In genomic region chr10:103108090-103108489, GRCm38 (mm10) we compare ENCODE assay signal across 23 mouse cellular contexts.
DNase-seq lines count a peak whose midpoint lies in the region; ATAC-seq and TF ChIP-seq lines count a peak whose summit lies in the region.
"Had no signal": no experiment of that assay in that cellular context is flagged by ENCODE, and none has a peak within 500 bp of the region (broad histone marks: within the 10 kb centered on the region; RNA-seq: fewer than 3 reads in every experiment).

No protein-coding gene starts in this region.

- no peaks in the 10 kb centered on the region for H3K27me3 ChIP-seq in kidney, postnatal 0 days (ENCODE audit: insufficient read depth, low read length)
- H3K27me3 ChIP-seq in kidney, embryonic 15.5 days = no peaks in the 10 kb centered on the region
- H3K27me3 ChIP-seq in lung, postnatal 0 days (replicated peaks; ENCODE audit: insufficient read depth, low read length) = no peaks in the 10 kb centered on the region
- H3K27me3 ChIP-seq in embryonic facial prominence, embryonic 10.5 days (replicated peaks; ENCODE audit: low read depth, poor library complexity, severe bottlenecking) = no peaks in the 10 kb centered on the region
- H3K27me3 ChIP-seq: embryonic facial prominence, embryonic 15.5 days; limb, embryonic 13.5 days; liver, embryonic 15.5 days had no signal

- H3K4me3 ChIP-seq in kidney, postnatal 0 days (replicated peaks; ENCODE audit: low read depth, low read length) = no peak overlapping the region
- H3K4me3 ChIP-seq in kidney, embryonic 15.5 days (replicated peaks) = no peak overlapping the region
- no peak overlapping the region for H3K4me3 ChIP-seq in lung, postnatal 0 days (ENCODE audit: low read depth, low read length)
- no peak overlapping the region for H3K4me3 ChIP-seq in embryonic facial prominence, embryonic 10.5 days
- H3K4me3 ChIP-seq: embryonic facial prominence, embryonic 15.5 days; hindbrain, embryonic 10.5 days; limb, embryonic 13.5 days; liver, embryonic 15.5 days had no signal

- TF ChIP-seq CTCF in kidney, postnatal 0 days (IDR thresholded peaks at IDR 0.05; ENCODE audit: low read depth) = peak; percentile 36
- TF ChIP-seq CTCF in lung, postnatal 0 days (IDR thresholded peaks at IDR 0.05) = 0 out of 2 replicates have a peak, but pooled peaks have one; percentile 9

- no peaks in the 10 kb centered on the region for H3K4me1 ChIP-seq in kidney, postnatal 0 days (replicated peaks; ENCODE audit: insufficient read depth, low read length)
- H3K4me1 ChIP-seq in kidney, embryonic 15.5 days = no peaks in the 10 kb centered on the region
- no peaks in the 10 kb centered on the region for H3K4me1 ChIP-seq in lung, postnatal 0 days (ENCODE audit: insufficient read depth, low read depth, low read length)
- H3K4me1 ChIP-seq in embryonic facial prominence, embryonic 10.5 days = peaks cover 6% of the 10 kb centered on the region; the same call in 1 of the 2 replicates
- H3K4me1 ChIP-seq: embryonic facial prominence, embryonic 15.5 days; hindbrain, embryonic 10.5 days; limb, embryonic 13.5 days; liver, embryonic 15.5 days had no signal

- no peak for TF ChIP-seq EP300 in lung, postnatal 0 days (IDR thresholded peaks at IDR 0.05)

- no peak overlapping the region for H3K4me2 ChIP-seq in kidney, postnatal 0 days (ENCODE audit: low read length)
- H3K4me2 ChIP-seq in kidney, embryonic 15.5 days = no peak overlapping the region
- no peak overlapping the region for H3K4me2 ChIP-seq in lung, postnatal 0 days (replicated peaks; ENCODE audit: low read depth, low read length)
- H3K4me2 ChIP-seq: embryonic facial prominence, embryonic 15.5 days; heart, embryonic 11.5 days; limb, embryonic 13.5 days; liver, embryonic 15.5 days had no signal

- H3K36me3 ChIP-seq in kidney, postnatal 0 days (ENCODE audit: insufficient read depth, low read length) = no peaks in the 10 kb centered on the region
- no peaks in the 10 kb centered on the region for H3K36me3 ChIP-seq in kidney, embryonic 15.5 days
- no peaks in the 10 kb centered on the region for H3K36me3 ChIP-seq in lung, postnatal 0 days (ENCODE audit: insufficient read depth, low read length)
- H3K36me3 ChIP-seq in embryonic facial prominence, embryonic 10.5 days (replicated peaks) = no peaks in the 10 kb centered on the region
- H3K36me3 ChIP-seq: embryonic facial prominence, embryonic 15.5 days; G1E; hindbrain, embryonic 10.5 days; limb, embryonic 13.5 days; liver, embryonic 15.5 days had no signal

- no peak overlapping the region for H3K9ac ChIP-seq in kidney, postnatal 0 days (ENCODE audit: low read depth, low read length)
- no peak overlapping the region for H3K9ac ChIP-seq in kidney, embryonic 15.5 days
- no peak overlapping the region for H3K9ac ChIP-seq in lung, postnatal 0 days (replicated peaks; ENCODE audit: low read depth)
- H3K9ac ChIP-seq: embryonic facial prominence, embryonic 15.5 days; limb, embryonic 13.5 days; liver, embryonic 15.5 days had no signal

- no peak for DNase-seq in kidney, postnatal 0 days (ENCODE audit: low spot score)
- no peak for DNase-seq in lung, postnatal 0 days (ENCODE audit: low spot score)
- no peak for DNase-seq in lung, postnatal 36 days
- DNase-seq in NIH3T3 (ENCODE audit: low read depth) = peak; percentile 5
- no peak for DNase-seq in embryonic facial prominence, embryonic 10.5 days (ENCODE audit: low spot score)
- DNase-seq in layer of hippocampus, postnatal 10 days (ENCODE audit: low spot score in 2 of 2) = no peak
- DNase-seq in thymus, postnatal 25 days = no peak
- DNase-seq: adrenal gland, postnatal 14 days; cerebellum, adult 9-10 months; layer of hippocampus, postnatal 36 days; lung, postnatal 14 days; midbrain, embryonic 14.5 days; retina, postnatal 1 day; thymus, postnatal 36 days had no signal

- H3K27ac ChIP-seq in kidney, postnatal 0 days = no peak overlapping the region
- H3K27ac ChIP-seq in kidney, embryonic 15.5 days = no peak overlapping the region
- no peak overlapping the region for H3K27ac ChIP-seq in lung, postnatal 0 days (ENCODE audit: low read length)
- no peak overlapping the region for H3K27ac ChIP-seq in embryonic facial prominence, embryonic 10.5 days (replicated peaks)
- H3K27ac ChIP-seq: embryonic facial prominence, embryonic 15.5 days; hindbrain, embryonic 10.5 days; limb, embryonic 13.5 days; liver, embryonic 15.5 days had no signal

- WGBS in kidney, postnatal 0 days = 88% methylated on average over 2 of the region's 2 CpGs
- WGBS in kidney, embryonic 15.5 days = 89% methylated on average over 2 of the region's 2 CpGs
- WGBS in lung, postnatal 0 days = 81% methylated on average over 2 of the region's 2 CpGs
- WGBS in embryonic facial prominence, embryonic 10.5 days = 89% methylated on average over 2 of the region's 2 CpGs

- H3K9me3 ChIP-seq in kidney, postnatal 0 days (replicated peaks; ENCODE audit: low read length) = no peaks in the 10 kb centered on the region
- no peaks in the 10 kb centered on the region for H3K9me3 ChIP-seq in kidney, embryonic 15.5 days (replicated peaks)
- no peaks in the 10 kb centered on the region for H3K9me3 ChIP-seq in lung, postnatal 0 days (ENCODE audit: low read length)
- no peaks in the 10 kb centered on the region for H3K9me3 ChIP-seq in embryonic facial prominence, embryonic 10.5 days
- H3K9me3 ChIP-seq: embryonic facial prominence, embryonic 15.5 days; hindbrain, embryonic 10.5 days; limb, embryonic 13.5 days; liver, embryonic 15.5 days had no signal

- ATAC-seq in kidney, postnatal 0 days (replicated peaks; ENCODE audit: low FRiP score, low read depth) = no peak
- ATAC-seq in kidney, embryonic 15.5 days (replicated peaks; ENCODE audit: low FRiP score) = no peak
- ATAC-seq in lung, postnatal 0 days = no peak
- ATAC-seq: forebrain, embryonic 14.5 days; intestine, postnatal 0 days had no signal
